Mouse (Mus musculus): ENCODE measurements at regions not wholly inside any gene's neighbourhood (a gene's known extent, or its start where the extent isn't known, plus 50 kb on each side); places are given as distances from the start of the nearest gene placed in this dataset.

- no peak for DNase-seq
Observed at GRCm38 (mm10) chr7:69994540-69995303, 371.8 kb downstream of the Nr2f2 start.

- DNase-seq, result no peak
Observed at GRCm38 (mm10) chr7:69992383-69993327, 373.9 kb downstream of the Nr2f2 start.

- no peak for DNase-seq
Observed at GRCm38 (mm10) chr7:69991982-69992381, 374.6 kb downstream of the Nr2f2 start.

- no peak for DNase-seq
Observed at GRCm38 (mm10) chr7:69988704-69989103, 377.8 kb downstream of the Nr2f2 start.

- no peak for DNase-seq
Observed at GRCm38 (mm10) chr7:69981301-69981700, 385.2 kb downstream of the Nr2f2 start.

GRCm38 (mm10) chr7:69976369-69976768 lies 390.2 kb downstream of the Nr2f2 start:
- DNase-seq, result no peak

- DNase-seq, result no peak
Observed at GRCm38 (mm10) chr7:69964002-69964401, 402.5 kb downstream of the Nr2f2 start.

GRCm38 (mm10) chr7:69950221-69950670 lies 416.3 kb downstream of the Nr2f2 start:
- no peak for DNase-seq

- no peak for DNase-seq
Observed at GRCm38 (mm10) chr7:69949647-69950121, 416.9 kb downstream of the Nr2f2 start.

GRCm38 (mm10) chr7:69946396-69946795 lies 420.1 kb downstream of the Nr2f2 start:
- no peak for DNase-seq

GRCm38 (mm10) chr7:69941881-69942280 lies 424.7 kb downstream of the Nr2f2 start:
- no peak for DNase-seq

GRCm38 (mm10) chr7:69925261-69925660 lies 441.3 kb downstream of the Nr2f2 start:
- no peak for DNase-seq

- no peak for DNase-seq
Observed at GRCm38 (mm10) chr7:69924551-69924950, 442.0 kb downstream of the Nr2f2 start.

GRCm38 (mm10) chr7:69911760-69912159 lies 454.8 kb downstream of the Nr2f2 start:
- no peak for DNase-seq

GRCm38 (mm10) chr7:69890503-69891061 lies 476.0 kb downstream of the Nr2f2 start:
- no peak for DNase-seq

GRCm38 (mm10) chr7:69888251-69888650 lies 478.3 kb downstream of the Nr2f2 start:
- DNase-seq, result no peak

- DNase-seq, result no peak
Observed at GRCm38 (mm10) chr7:69877031-69877430, 489.5 kb downstream of the Nr2f2 start.

- no peak for DNase-seq
Observed at GRCm38 (mm10) chr7:69865801-69866200, 500.7 kb downstream of the Nr2f2 start.

GRCm38 (mm10) chr7:69844631-69845324 lies 521.8 kb downstream of the Nr2f2 start:
- no peak for DNase-seq

- DNase-seq, result no peak
Observed at GRCm38 (mm10) chr7:69837379-69837778, 529.2 kb downstream of the Nr2f2 start.

- no peak for DNase-seq
Observed at GRCm38 (mm10) chr7:69827251-69827650, 539.3 kb downstream of the Nr2f2 start.

GRCm38 (mm10) chr7:69820570-69820969 lies 546.0 kb downstream of the Nr2f2 start:
- no peak for DNase-seq

GRCm38 (mm10) chr7:69812301-69812700 lies 554.2 kb downstream of the Nr2f2 start:
- DNase-seq, result no peak

Measured in thymus, postnatal 4 days (tissue).